Mouse (Mus musculus): Measurements from ENCODE around the gene Phactr3.

- TF ChIP-seq POLR2A (IDR thresholded peaks at IDR 0.05; ENCODE audit: control insufficient read depth, extremely low read depth, insufficient read depth, low read length, poor library complexity) (no peak), CTCF (IDR thresholded peaks at IDR 0.05; ENCODE audit: borderline replicate concordance, control insufficient read depth, extremely low read depth, insufficient read depth, low read length, poor library complexity) (no peak)
Observed at GRCm38 (mm10) chr2:178319766-178320165, 201.0 kb downstream of the Phactr3 start.
